Mouse (Mus musculus) midbrain, embryonic 16.5 days (tissue): Measurements from ENCODE around the gene Il10rb. TPM values are rescaled to one million over a fixed set of nuclear protein-coding genes. Genes with fewer than 3 reads are reported as not detected.

Source experiments
- ATAC-seq: fragments of 200-750 bp; cut with Nextera tagmentation; 2 replicates; pipeline ENCODE4 v1.8.0; 2017; ENCODE audit warnings: moderate TSS enrichment
- H3K27ac ChIP-seq: fragments of 300-500 bp; sonication (generic); 2 replicates; pipeline ENCODE4 v1.5.1; 2014; ENCODE audit warnings: mild to moderate bottlenecking, low read length, mixed read lengths
- H3K27me3 ChIP-seq: fragments of 300-500 bp; sonication (generic); 2 replicates; pipeline ENCODE4 v1.6.1; 2014; ENCODE audit warnings: low read depth, low read length, mixed read lengths; ENCODE audit not compliant: control insufficient read depth, insufficient read depth
- H3K36me3 ChIP-seq: fragments of 300-500 bp; sonication (generic); 2 replicates; pipeline ENCODE4 v1.6.1; 2014; ENCODE audit warnings: mild to moderate bottlenecking, low read length, moderate library complexity, mixed read lengths; ENCODE audit not compliant: control insufficient read depth, insufficient read depth
- H3K4me1 ChIP-seq: fragments of 300-500 bp; sonication (generic); 2 replicates; pipeline ENCODE4 v1.6.1; 2014; ENCODE audit warnings: mild to moderate bottlenecking, low read length, mixed read lengths; ENCODE audit not compliant: control insufficient read depth, insufficient read depth
- H3K4me2 ChIP-seq: fragments of 300-500 bp; sonication (generic); 2 replicates; pipeline ENCODE4 v1.6.1; 2014; ENCODE audit warnings: mild to moderate bottlenecking, low read length, mixed read lengths
- H3K4me3 ChIP-seq: fragments of 300-500 bp; sonication (generic); 2 replicates; pipeline ENCODE4 v1.5.1; 2014; ENCODE audit warnings: low read depth, mild to moderate bottlenecking, low read length, moderate library complexity, mixed read lengths
- H3K9ac ChIP-seq: fragments of 300-500 bp; sonication (generic); 2 replicates; pipeline ENCODE4 v1.6.1; 2014; ENCODE audit warnings: low read depth, low read length, mixed read lengths
- H3K9me3 ChIP-seq: fragments of 300-500 bp; sonication (generic); replicated peaks from 2 replicates; pipeline ENCODE4 v1.6.1; 2014; ENCODE audit warnings: mild to moderate bottlenecking, low read length, mixed read lengths; ENCODE audit not compliant: control insufficient read depth, poor library complexity, severe bottlenecking
- WGBS: fragments of 180-500 bp; shearing (Covaris S2); extraction: QIAGEN DNeasy Blood & Tissue Kit; methylation state at CpG from one replicate; pipeline ENCODE4 v1.1.7; 2014; 5-methylcytosine and 5-hydroxymethylcytosine counted together
- polyA plus RNA-seq: library from polyadenylated mRNA; unstranded; fragments of >200 nt; fragmentation: Nextera tagmentation; extraction: Ambion mirVana; gene quantifications from 2 replicates; pipeline ENCODE4 v1.2.1, GENCODE M21; 2015

Il10rb gene
- polyA plus RNA-seq, 1 experiment from 2014 or later: 11.1 TPM

DNA sequence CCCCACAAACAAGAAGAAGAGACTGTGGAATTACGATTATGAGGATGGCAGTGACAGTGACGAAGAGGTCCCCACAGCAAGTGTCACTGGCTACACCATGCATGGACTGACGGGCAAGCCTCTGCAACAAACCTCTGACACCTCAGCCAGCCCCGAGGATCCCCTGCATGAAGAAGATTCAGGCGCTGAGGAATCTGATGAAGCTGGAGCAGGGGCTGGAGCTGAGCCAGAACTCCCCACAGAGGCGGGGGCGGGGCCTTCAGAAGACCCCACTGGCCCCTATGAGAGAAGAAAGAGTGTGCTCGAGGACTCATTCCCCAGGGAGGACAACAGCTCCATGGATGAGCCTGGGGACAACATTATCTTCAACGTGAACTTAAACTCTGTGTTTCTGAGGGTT, 2.2 kb upstream of the Il10rb start:
- Histone ChIP-seq H3K4me2 (no peak overlapping the region), H3K27ac (no peak overlapping the region), H3K9ac (no peak overlapping the region), H3K4me3 (no peak overlapping the region), H3K4me1 (peaks cover 6% of the 10 kb centered on the region; the same call in 1 of the 2 replicates), H3K27me3 (no peaks in the 10 kb centered on the region; the same call in 1 of the 2 replicates), H3K36me3 (no peaks in the 10 kb centered on the region), H3K9me3 (no peaks in the 10 kb centered on the region)
- ATAC-seq: no peak
- WGBS: 78% methylated on average over 9 of the region's 9 CpGs

DNA sequence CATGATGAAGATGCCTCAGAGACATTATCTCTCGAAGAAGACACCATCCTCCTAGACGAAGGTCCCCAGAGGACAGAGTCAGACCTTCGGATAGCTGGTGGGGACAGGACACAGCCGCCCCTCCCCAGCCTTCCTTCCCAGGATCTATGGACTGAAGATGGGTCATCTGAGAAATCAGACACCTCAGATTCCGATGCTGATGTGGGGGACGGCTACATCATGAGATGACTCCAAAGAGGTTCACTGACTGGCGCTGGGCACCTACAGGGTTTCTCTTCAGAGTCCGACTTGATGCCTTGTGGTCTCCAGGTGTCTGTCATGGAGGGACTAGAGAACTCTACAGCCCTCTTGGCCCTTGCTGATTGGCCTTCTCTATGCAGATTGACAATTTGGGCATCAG, 1.8 kb upstream of the Il10rb start:
- no peaks in the 10 kb centered on the region; the same call in 1 of the 2 replicates for H3K27me3 ChIP-seq
- H3K4me3 ChIP-seq: no peak overlapping the region
- 97% methylated on average over 8 of the region's 8 CpGs for WGBS
- H3K4me1 ChIP-seq: peaks cover 6% of the 10 kb centered on the region; the same call in 1 of the 2 replicates
- H3K9me3 ChIP-seq: no peaks in the 10 kb centered on the region
- no peaks in the 10 kb centered on the region for H3K36me3 ChIP-seq
- ATAC-seq: no peak
- H3K4me2 ChIP-seq: no peak overlapping the region
- H3K9ac ChIP-seq: no peak overlapping the region
- no peak overlapping the region for H3K27ac ChIP-seq

DNA sequence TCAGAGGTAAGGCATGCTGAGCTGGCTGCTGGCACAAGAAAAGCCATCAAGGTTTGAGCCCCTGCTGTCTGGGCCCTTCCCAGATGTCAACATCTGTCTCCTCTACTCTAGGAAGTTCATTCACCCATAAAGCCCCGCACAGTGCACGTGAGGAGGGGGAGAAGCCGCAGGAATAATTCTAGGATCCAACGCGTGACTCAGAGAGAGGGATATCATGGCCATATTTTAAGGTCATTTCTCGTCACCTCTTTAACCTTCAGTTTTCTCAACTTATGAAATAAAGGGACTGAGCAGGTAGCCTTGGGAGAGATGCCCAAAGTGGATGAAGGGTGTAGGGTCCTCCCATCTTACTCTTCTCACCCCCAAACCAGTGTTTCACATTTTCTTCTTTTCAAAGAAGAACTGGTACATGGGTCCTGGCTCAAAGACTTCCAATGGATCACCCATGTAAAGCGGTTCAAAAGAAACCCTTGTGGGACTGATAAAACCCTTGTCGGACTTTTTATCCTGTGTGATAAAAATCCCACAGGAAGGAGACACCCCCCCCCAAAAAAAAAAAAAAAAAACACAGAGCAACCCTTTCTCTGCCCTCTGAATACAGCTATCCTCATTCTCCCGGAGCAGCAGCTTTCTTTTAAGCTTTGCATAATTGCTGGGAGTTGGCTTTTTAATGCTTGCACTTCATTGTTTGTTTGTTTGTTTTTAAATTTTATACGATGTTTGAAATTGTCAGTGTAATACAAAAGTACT, 961 bp upstream of the Il10rb start:
- 67% methylated on average over 10 of the region's 10 CpGs for WGBS
- no peaks in the 10 kb centered on the region; the same call in 1 of the 2 replicates for H3K27me3 ChIP-seq
- no peaks in the 10 kb centered on the region for H3K36me3 ChIP-seq
- H3K9me3 ChIP-seq: no peaks in the 10 kb centered on the region
- no peak overlapping the region for H3K9ac ChIP-seq
- no peak for ATAC-seq
- no peak overlapping the region for H3K4me2 ChIP-seq
- H3K27ac ChIP-seq: no peak overlapping the region
- H3K4me3 ChIP-seq: no peak overlapping the region
- H3K4me1 ChIP-seq: peaks cover 6% of the 10 kb centered on the region; the same call in 1 of the 2 replicates

DNA sequence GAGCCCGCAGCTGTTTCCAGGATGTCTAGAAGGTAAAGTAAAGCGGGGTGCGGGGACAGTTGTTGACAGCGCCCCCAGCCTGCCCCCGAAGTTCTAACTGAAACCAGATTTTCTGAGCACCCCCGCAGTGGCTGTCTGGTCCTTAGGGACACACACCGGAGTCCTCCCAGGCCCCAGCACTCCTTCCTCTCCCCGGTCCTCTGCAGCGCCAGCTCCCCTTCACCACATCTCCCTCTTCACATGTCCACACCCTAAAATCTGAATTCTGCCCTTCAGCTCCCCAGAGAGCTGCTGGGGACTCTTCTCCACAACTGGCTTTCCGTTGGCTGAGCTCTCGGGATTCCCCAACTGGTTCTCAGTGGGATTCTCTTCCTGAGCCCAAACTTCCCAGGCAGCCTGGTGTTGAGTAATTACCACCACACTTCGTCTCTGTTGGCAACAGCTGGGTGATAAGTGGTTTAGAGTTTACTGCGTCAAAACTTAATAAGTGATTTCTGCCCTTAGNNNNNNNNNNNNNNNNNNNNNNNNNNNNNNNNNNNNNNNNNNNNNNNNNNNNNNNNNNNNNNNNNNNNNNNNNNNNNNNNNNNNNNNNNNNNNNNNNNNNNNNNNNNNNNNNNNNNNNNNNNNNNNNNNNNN, 739 bp downstream of the Il10rb start:
- Histone ChIP-seq H3K4me2 (peak overlapping the region; percentile 96), H3K27me3 (no peaks in the 10 kb centered on the region; the same call in 1 of the 2 replicates), H3K9ac (peak overlapping the region; percentile 82), H3K36me3 (no peaks in the 10 kb centered on the region), H3K4me1 (peaks cover 6% of the 10 kb centered on the region; the same call in 1 of the 2 replicates), H3K4me3 (peak overlapping the region; percentile 67), H3K9me3 (no peaks in the 10 kb centered on the region), H3K27ac (peak overlapping the region; percentile 50; the same call in 1 of the 2 replicates)
- peak; percentile 14; the same call in 1 of the 2 replicates for ATAC-seq
- 2% methylated on average over 13 of the region's 13 CpGs for WGBS

DNA sequence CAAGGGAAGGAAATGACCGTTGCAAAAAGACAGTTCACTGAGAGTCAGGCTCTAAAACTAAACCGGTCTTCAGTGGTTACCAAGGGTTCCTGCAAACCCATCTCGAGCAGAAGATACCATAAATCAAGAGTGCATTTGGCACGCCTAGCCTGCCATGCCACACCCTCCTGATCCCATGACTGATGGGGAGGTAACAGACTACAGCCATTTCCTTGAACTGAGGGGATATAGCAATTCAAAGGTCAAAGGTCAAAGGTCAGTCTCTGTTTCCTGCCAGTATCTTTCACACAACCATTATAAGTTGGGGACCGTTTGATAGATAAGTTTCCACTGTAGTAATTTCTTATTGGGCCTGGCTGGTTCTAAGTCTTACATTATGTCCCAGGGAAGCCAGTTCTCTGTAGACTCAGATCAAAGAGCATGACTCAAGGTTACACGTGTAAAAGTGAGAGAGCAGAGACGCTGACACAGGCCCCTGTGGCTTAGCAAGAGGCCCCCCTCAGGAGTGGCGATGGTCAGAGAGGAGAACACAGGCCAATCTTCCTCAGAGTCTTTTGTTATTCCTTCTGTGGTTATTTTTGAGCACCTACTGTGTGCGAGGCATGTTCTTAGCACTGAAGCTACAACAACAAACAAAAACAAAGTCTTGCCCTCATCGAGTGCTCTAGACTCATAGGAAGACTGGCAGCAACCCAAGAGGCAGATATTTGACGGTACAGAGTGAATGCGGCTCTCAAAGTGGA, 7.3 kb downstream of the Il10rb start:
- no peak for ATAC-seq
- 78% methylated on average over 12 of the region's 12 CpGs for WGBS

DNA sequence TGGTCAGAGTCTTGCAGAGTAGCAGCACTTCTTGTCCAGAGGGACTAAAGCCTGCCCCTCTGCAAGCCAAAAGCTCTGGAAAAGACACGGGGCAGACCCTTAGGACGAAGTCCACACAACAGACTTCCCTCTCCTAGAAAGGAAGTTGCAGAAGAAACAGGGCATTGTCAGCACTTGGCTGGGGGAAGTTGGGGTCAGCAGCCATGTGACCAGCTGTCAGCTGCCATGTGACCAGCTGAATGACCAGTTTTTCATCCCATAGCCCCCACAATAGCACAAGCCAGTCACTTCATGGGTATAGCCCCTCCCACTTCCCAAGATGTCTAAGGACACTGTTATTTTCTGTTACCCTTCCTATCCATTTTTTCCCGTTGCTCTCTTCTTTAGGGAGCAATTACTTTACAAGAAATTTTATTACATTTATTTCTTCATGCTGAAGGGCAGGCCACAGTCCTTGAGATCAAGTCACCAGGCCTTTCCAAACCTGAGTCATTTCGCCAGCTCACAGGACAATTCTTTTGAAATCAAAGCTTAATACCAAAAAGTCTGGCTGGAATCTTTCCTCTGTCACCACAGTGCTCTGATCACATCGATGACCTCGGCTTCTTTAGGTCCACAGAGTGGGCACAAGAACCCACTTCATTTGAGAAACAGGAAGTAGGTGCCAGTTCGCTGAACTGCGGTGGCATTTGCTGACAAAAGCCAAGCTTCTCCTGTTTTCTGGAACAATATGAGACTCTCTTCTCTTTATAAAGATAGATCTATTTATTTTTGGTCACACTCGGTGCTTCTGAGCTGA, 9.6 kb downstream of the Il10rb start:
- 90% methylated on average over 9 of the region's 9 CpGs for WGBS
- Histone ChIP-seq H3K9ac (no peak overlapping the region), H3K27ac (no peak overlapping the region), H3K27me3 (no peaks in the 10 kb centered on the region), H3K36me3 (no peaks in the 10 kb centered on the region), H3K4me3 (no peak overlapping the region), H3K4me2 (no peak overlapping the region), H3K4me1 (no peaks in the 10 kb centered on the region), H3K9me3 (no peaks in the 10 kb centered on the region)
- no peak for ATAC-seq

More for the DNA sequence above, 7.3 kb downstream of the Il10rb start:
- Histone ChIP-seq H3K9me3 (no peaks in the 10 kb centered on the region), H3K36me3 (no peaks in the 10 kb centered on the region), H3K27me3 (no peaks in the 10 kb centered on the region), H3K27ac (no peak overlapping the region), H3K4me3 (no peak overlapping the region), H3K4me1 (no peaks in the 10 kb centered on the region), H3K4me2 (no peak overlapping the region), H3K9ac (no peak overlapping the region)

DNA sequence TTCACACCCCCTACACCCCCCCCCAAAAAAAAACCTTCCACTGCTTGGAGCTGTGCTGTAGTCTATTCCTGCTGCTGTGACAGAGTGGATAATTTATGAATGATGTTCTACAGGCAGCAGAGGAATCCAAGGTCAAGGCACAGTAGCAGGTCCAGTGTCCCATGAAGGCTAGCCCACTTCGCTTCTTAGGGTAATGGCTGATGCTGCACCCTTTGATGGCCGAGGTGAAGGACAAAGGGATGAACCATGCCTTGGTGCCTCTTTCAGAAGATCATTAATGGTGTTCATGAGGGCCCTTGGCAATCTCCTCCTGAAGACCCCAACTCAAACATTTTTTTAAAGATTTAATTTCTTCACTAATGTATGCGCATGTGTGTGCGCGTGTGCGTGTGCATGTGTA, 10.4 kb downstream of the Il10rb start:
- H3K4me1 ChIP-seq: no peaks in the 10 kb centered on the region
- 94% methylated on average over 6 of the region's 6 CpGs for WGBS

DNA sequence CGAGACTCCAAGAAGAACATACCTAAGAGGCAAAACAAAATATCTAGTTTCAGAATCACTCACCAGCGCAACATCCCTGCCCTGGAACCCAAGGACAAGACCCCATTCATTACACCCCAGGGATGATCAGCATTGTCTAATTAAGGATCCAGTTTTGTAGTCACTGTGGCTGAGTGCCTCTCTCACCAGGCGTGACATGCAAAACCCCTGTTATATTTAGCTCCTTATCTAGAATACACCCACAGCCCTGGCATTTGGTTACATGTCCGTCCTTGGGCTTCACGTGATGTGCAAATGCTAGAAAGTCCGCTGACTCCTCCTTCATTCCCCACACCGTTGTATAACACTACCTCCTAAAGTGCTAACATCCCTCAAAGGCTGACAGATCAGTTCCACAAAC, 11.0 kb downstream of the Il10rb start:
- no peaks in the 10 kb centered on the region for H3K36me3 ChIP-seq
- no peak overlapping the region for H3K27ac ChIP-seq
- H3K4me1 ChIP-seq: no peaks in the 10 kb centered on the region
- H3K9ac ChIP-seq: no peak overlapping the region
- H3K27me3 ChIP-seq: no peaks in the 10 kb centered on the region
- no peak for ATAC-seq
- WGBS: 79% methylated on average over 7 of the region's 7 CpGs
- H3K9me3 ChIP-seq: no peaks in the 10 kb centered on the region
- no peak overlapping the region for H3K4me2 ChIP-seq
- no peak overlapping the region for H3K4me3 ChIP-seq

More for the DNA sequence above, 10.4 kb downstream of the Il10rb start:
- no peaks in the 10 kb centered on the region for H3K27me3 ChIP-seq
- H3K4me2 ChIP-seq: no peak overlapping the region
- no peak overlapping the region for H3K4me3 ChIP-seq
- no peak for ATAC-seq
- H3K9me3 ChIP-seq: no peaks in the 10 kb centered on the region
- H3K36me3 ChIP-seq: no peaks in the 10 kb centered on the region
- no peak overlapping the region for H3K27ac ChIP-seq
- H3K9ac ChIP-seq: no peak overlapping the region
